Mouse (Mus musculus) frontal cortex, postnatal 36 days (tissue): ENCODE data around the gene Hist1h2bg.
A peak's percentile ranks its signal among the peaks of the same experiment; 100 is the strongest.
"Not testable (repeated sequence)": the region's sequence is repeated elsewhere in the genome, so short reads cannot be mapped to it uniquely, and the experiment has no call there.

Experiments
- DNase-seq, 2 experiments: peaks; one replicate each; pipeline ENCODE4 v3.0.0; 2022; ENCODE audit warnings: low spot score in 2 of 2

Gene Hist1h2bg

DNA sequence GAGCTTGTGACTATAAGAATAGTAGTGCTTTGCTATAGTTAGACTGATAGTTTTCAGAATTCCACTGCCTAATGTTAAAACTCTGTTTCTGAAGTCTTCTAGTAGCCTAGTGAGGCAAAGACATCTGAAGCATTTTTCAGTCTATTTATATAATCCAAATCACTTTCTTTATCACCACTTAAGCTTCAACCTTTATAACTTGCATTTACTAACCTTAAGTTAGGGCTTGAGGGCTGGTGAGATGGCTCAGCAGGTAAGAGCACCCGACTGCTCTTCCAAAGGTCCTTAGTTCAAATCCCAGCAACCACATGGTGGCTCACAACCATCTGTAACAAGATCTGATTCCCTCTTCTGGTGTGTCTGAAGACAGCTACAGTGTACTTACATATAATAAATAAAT lies 31.4 kb upstream of the Hist1h2bg start:
- not testable (repeated sequence) for DNase-seq

DNA sequence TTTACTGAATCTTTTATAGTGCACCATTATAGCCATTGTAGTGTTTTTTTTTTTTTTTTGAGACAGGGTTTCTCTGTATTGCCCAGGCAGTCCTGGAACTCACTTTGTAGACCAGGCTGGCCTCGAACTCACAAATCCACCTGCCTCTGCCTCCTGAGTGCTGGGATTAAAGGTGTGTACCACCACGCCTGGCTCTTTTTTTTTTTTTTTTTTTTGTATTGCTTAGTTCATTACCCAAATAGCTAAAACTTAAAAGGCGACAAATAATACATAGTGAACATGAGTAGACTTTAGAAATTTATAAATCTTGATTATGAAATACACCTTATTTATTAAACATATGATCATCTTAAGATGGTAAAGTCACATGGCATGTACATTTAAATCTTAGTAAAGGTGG lies 29.7 kb upstream of the Hist1h2bg start:
- DNase-seq = no peak

DNA sequence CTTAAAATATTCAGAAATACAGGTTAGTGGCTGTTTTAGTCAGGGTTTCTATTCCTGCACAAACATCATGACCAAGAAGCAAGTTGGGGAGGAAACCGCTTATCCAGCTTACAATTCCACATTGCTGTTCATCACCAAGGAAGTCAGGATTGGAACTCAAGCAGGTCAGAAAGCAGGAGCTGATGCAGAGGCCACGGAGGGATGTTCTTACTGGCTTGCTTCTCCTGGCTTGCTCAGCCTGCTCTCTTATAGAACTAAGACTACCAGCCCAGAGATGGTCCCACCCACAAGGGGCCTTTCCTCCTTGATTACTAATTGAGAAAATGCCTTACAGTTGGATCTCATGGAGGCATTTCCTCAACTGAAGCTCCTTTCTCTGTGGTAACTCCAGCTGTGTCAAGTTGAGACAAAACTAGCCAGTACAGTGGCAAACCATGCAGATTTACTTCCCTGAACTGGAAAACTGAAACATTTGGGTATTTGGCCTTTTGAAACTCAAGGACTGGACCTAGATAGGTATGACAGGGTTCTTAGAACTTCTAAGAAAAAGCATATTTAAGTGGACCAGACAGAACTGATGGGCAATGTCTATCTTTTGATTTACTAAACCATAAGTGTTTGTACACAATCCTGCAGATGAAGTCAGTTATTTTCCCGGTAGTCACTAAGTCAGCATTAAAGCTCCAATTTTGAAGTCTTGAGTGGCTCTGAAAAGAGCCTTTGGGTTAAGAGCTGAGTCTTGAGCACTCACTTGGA lies 28.8 kb upstream of the Hist1h2bg start:
- not testable (repeated sequence) for DNase-seq

DNA sequence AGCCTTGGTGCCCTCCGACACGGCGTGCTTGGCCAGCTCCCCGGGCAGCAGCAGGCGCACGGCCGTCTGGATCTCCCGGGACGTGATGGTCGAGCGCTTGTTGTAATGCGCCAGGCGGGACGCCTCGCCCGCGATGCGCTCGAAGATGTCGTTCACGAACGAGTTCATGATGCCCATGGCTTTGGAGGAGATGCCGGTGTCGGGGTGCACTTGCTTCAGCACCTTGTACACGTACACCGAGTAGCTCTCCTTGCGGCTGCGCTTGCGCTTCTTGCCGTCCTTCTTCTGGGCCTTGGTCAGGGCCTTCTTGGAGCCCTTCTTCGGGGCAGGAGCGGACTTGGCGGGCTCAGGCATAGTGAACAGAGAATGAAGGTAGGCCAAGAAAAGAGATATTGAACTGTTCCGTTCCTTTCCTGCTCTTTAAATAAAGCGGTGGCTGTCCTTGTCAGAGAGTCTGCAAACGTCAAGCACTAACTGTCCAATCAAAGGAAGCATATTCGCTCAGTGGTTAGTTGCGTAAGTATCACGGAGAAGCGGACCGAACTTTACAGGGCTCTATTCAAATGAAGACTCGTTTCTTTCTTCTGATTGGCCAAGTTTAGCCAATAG lies 28.1 kb upstream of the Hist1h2bg start, which contains the start of gene Hist1h2bh:
Gene Hist1h2bh, minus strand, starts transcription at position 394 of the 609 bp plus-strand sequence.
- peak in 1 of 2 experiments; percentile 85 for DNase-seq

DNA sequence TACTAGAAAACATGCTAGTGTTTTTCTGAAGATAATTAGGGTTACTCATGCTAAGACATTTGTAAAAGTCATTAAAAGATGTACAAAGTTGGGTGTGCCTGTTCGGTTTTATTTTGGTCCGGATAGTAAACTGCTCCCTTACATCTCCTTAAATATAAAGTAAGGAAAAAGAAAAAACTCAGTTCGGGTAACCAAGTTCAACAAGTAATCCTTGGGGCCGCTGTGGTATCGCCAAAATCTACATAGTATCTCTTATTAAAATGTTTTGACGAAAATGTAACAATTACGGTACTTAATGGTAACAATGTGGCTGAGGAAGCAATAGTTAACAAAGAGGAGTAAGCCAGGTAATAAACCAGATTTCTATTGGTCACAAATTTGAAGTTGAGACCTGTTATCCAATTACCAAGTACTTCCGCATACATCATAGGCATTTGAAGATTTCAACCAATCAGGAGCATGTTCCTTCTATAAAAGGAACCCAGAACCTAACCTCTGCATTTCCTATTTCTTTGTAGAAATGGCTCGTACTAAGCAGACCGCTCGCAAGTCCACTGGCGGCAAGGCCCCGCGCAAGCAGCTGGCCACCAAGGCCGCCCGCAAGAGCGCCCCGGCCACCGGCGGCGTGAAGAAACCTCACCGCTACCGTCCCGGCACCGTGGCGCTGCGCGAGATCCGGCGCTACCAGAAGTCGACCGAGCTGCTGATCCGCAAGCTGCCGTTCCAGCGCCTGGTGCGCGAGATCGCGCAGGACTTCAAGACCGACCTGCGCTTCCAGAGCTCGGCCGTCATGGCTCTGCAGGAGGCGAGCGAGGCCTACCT lies 27.0 kb upstream of the Hist1h2bg start, which contains the start of gene Hist1h3f:
Gene Hist1h3f, plus strand, starts transcription at position 88 of the 822 bp plus-strand sequence.
- DNase-seq = peak; percentile 75 to 89

DNA sequence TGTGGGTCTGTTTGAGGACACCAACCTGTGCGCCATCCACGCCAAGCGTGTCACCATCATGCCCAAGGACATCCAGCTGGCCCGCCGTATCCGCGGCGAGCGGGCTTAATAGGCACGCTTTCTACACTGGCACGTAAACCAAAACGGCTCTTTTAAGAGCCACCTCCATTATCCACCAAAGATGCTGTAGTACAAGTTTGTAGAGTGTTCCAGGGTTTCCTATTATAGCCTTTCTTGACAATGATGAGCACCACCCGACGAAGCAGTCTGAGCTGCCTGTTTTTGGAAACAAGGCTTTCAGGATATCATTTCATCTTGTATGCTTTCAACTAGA lies 26.4 kb upstream of the Hist1h2bg start:
- DNase-seq = not testable (repeated sequence)

DNA sequence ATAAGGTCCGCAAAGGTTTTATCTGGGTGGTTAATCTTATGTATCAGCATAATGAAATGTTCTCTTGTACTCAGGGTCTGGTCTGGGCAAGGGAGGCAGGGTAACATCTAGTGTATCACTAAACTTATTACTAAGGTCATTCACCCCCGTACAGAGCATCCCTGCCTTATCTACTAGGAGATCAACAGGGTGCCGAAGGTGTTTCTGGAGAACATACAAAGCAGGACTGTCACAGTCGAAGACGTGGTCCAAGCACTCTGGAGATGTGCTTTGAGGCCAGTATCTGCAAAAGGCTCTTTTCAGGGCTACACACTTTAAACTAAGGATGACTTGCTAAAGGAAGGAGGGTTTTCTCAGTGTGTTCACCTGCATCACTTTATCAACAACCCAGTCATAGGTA lies 24.5 kb upstream of the Hist1h2bg start:
- no peak for DNase-seq

DNA sequence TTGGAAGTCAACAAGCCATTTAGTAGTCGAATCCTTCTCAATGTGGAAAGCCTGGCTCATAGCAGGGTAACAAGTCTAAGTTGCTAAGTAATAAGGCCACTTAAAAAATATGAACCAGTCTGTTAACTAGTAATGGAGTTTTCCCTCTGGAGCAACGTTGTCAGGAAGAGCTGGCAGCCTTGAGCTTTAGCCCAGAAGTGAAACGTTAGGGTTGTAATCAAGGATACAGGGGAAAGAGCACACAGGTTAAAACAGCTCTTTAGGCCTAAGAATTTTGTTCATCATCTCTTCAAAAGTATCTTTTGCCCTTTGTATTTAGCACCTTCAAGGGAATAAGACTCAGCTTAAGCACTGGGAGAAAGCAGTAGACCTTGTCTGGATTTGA lies 20.4 kb upstream of the Hist1h2bg start:
- no peak for DNase-seq

DNA sequence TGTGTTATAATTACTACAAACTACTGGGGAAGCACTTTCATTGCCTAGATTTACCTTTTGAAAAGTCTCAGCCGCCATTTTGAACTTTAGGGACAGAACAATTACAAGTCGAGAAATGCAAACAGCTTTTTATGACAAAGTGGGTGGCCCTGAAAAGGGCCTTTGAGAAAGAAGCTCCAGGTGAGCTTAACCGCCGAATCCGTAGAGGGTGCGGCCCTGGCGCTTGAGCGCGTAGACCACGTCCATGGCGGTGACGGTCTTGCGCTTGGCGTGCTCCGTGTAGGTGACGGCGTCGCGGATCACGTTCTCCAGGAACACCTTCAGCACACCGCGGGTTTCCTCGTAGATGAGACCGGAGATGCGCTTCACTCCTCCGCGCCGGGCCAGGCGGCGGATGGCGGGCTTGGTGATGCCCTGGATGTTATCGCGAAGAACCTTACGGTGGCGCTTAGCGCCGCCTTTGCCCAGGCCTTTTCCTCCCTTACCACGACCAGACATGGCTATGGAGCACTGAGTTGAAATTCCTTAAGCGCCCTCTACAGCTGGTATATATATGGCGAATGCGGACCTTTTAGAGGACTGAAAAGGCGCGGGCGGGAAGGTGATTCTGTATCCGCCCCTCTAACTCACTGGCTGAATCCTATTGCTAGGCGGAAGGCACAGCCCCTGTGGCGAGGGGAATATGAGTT lies 19.9 kb upstream of the Hist1h2bg start, which contains the start of gene Hist1h4f:
Gene Hist1h4f, minus strand, starts transcription at position 503 of the 689 bp plus-strand sequence.
- peak; percentile 89 to 96 for DNase-seq

DNA sequence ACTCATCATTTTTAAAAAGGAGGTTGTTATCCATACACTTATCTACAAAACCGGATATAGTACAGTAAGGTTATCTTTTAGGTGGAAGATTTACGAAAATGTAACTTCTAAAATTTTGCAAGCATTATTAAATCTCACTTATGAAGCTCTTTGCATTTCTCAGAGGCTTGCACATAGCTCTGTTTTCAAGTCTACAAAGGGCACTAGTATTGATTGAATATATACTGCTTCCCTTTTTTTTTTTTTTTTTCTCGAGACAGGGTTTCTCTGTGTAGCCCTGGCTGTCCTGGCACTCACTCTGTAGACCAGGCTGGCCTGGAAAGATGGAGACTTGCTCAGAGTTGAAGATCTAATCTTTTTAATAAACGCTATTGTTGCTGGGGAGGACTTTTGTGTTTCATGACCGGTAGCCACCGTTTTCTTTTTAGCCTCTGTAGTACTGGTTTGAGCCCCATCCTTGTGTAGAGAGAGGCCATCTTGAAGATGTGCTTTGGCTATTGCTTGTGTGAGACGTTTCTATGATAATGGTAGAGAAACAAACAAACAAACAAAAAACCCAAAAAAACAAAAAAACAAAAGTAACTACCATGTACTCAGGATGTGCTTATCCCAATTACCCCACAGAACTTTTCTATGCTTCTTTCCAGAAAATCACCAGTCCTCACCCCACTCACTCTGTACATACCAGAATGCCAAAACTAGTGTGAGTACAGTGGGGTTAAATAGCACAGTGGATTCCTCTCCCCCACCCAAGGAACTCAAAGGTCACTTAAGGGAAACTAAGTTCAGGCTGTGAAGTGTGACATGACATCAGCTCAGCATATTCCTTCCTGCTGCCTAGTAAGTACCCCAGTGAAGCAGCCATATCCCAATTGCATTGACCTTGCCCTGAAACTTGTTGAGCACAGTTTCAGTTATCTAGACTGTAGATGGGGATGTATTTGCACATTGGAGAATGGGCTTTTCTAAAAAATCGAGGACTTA lies 19.0 kb upstream of the Hist1h2bg start:
- DNase-seq = no peak

DNA sequence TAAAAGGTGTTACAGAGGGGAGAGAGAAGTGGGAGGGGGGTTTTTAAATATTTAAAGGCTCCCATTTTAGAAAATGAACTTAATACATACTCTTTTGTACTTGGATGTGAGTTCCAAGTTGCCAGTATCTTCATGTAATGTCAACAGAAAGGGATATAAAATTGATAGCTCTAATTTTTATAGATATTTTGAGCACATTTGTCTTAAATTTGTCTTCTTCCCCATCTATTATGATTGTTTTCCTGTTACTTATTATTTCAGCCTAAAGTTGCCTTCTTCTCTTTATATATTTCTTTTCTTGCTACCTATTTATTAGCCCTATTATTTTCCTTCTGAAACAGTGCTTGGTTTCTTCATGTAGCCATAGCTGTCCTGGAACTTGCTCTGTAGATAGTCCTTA lies 18.2 kb upstream of the Hist1h2bg start, which contains the start of gene Hist1h1d:
Gene Hist1h1d, plus strand, starts transcription at position 301 of the 400 bp plus-strand sequence.
- no peak for DNase-seq

DNA sequence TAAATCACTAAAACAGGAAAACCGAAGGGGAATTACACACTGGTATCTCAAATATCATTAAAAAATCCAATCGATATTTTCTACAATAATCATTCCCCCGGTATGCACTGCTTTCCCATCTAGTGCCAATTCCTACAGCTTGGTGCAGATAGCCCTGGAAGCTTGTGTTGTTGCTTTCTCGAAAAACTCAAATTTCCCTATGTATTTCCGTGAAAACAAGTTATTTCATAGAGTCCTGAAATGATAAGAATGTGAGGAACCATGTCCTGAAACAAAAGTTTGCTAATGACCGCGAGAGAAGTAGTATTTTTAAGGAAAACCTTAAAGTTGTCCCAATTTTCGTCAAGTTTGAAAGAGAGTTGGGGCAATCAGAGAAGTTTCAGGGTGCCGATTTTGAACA lies 16.8 kb upstream of the Hist1h2bg start:
- DNase-seq = no peak

DNA sequence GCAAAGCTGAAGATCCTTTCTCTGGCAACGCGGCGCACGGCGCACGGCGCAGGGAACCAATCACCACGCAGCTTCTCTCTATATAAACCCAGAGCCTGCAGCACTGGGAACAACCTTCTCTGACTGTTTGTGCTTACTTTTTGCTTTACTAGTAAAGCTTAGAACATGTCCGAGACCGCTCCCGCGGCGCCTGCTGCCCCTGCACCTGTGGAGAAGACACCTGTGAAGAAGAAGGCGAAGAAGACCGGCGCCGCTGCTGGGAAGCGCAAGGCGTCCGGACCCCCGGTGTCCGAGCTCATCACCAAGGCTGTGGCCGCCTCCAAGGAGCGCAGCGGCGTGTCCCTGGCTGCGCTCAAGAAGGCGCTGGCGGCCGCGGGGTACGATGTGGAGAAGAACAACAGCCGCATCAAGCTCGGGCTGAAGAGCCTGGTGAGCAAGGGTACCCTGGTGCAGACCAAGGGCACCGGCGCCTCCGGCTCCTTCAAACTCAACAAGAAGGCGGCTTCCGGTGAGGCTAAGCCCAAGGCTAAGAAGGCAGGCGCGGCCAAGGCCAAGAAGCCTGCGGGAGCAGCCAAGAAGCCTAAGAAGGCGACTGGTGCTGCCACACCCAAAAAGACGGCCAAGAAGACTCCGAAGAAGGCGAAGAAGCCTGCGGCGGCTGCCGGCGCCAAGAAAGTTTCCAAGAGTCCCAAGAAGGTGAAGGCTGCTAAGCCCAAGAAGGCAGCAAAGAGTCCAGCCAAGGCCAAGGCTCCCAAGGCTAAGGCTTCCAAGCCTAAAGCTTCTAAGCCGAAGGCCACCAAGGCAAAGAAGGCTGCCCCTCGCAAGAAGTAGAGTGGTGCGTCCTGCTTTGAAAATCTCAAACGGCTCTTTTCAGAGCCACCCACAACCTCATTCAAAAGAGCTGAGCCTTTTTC lies 16.0 kb upstream of the Hist1h2bg start:
- DNase-seq = peak; percentile 78 to 90

DNA sequence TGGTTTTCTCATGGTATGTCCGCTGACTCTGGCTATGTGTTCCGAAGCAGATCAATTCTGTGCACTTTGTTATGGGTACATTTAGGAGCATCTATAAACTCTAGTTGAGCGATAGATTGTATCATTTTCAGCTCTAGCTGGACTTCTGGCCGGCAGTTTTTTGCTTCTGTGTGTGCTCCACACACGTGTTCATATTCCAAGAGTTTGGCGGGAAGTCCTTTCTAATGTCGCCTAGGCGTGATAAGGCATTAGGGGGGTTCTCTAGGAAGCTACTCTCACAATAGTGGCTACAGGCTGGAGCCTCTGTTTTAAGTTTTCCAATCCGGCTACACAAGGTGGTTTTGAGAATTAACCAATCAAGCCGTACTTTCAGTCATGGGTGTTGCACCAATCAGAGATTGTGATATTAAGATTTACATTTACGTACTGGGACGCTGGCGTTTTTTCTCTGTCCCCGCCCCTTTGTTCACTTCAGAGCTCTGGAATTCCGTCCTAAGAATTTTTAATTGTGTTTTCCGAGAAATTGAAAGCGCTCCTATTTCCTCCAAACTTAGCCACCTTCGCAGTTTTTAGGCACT lies 15.3 kb upstream of the Hist1h2bg start:
- peak; percentile 63 to 86 for DNase-seq

DNA sequence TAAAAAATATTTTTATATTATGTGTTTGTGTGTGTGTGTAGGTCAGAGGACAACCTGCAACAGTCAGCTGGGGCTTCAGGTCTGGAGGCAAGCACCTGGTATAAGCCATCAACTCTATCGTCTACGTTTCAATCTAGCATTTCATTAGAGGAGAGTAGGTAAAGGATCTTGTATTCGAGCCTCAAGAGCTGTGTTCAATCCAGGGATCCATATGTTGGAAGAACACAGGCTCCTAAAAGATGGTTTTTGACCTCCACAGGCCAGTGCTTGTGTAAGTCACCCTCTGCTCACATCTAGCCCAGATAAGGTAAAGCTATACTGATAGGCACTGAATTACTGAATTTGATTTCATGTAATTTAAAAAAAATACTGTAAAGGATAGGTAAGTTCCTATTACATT lies 14.3 kb upstream of the Hist1h2bg start:
- DNase-seq = no peak

DNA sequence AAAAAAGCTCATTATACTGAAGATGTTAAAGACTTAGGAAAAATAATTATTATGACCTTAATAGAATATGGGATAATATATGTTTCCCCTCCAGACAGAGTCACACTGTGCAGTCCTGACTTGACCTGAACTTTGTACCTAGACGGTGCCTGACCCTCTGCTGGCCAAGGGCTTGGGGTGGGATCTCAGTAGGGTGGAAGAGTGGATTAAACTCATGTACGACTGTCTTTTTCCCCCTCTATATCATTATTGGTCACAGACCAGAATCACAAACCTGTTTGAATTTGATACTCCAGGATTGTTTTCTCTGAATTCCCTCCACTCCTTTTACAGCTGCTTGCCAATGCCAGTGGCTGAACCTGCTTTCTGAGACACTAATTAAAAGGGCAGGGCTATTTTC lies 10.5 kb upstream of the Hist1h2bg start:
- not testable (repeated sequence) for DNase-seq

DNA sequence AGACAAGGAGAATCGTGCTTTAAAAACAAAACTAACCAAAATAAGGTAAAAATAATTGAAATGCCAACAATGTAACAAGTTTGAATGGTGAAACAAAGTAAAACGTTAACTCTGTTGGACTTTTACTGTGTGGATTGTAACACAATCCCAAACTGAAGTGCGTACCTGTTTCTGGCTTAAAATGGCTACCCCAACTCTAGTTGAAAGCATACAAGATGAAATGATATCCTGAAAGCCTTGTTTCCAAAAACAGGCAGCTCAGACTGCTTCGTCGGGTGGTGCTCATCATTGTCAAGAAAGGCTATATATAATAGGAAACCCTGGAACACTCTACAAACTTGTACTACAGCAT lies 9.7 kb upstream of the Hist1h2bg start:
- DNase-seq = not testable (repeated sequence)

DNA sequence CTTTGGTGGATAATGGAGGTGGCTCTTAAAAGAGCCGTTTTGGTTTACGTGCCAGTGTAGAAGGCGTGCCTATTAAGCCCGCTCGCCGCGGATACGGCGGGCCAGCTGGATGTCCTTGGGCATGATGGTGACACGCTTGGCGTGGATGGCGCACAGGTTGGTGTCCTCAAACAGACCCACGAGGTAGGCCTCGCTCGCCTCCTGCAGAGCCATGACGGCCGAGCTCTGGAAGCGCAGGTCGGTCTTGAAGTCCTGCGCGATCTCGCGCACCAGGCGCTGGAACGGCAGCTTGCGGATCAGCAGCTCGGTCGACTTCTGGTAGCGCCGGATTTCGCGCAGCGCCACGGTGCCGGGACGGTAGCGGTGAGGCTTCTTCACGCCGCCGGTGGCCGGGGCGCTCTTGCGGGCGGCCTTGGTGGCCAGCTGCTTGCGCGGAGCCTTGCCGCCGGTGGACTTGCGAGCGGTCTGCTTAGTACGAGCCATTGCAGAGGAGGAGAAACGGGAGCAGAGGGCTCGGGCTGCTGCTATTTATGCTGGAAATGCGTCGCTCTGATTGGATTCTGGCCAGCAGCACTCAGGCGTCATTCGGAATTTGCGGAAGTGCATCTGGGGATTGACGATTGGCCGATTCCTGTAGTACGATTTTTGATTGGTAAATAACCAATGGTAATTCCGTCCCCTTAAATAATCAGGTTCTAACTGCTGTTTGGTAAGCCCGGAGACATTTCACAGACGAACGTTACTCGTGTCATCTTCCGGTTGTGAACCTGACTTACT lies 9.1 kb upstream of the Hist1h2bg start, which contains the start of gene Hist1h3e:
Gene Hist1h3e, minus strand, starts transcription at position 487 of the 777 bp plus-strand sequence.
- DNase-seq = peak; percentile 96 to 98
